Mouse (Mus musculus) stomach, postnatal 0 days (tissue): ENCODE data around the gene Psmc5. TPM values are rescaled to one million over a fixed set of nuclear protein-coding genes. Genes with fewer than 3 reads are reported as not detected.

ENCODE experiments used
- ATAC-seq: fragments of 200-750 bp; cut with Nextera tagmentation; 2 replicates; pipeline ENCODE4 v1.8.0; 2017; ENCODE audit not compliant: low FRiP score, low TSS enrichment
- DNase-seq: peaks from one replicate; pipeline ENCODE4 v3.0.0-alpha.2; 2016; ENCODE audit warnings: low spot score
- H3K27ac ChIP-seq: fragments of 300-500 bp; sonication (generic); replicated peaks from 2 replicates; pipeline ENCODE4 v1.5.1; 2014; ENCODE audit warnings: mild to moderate bottlenecking, control low read depth
- H3K27me3 ChIP-seq: fragments of 300-500 bp; sonication (generic); 2 replicates; pipeline ENCODE4 v1.6.1; 2014; ENCODE audit warnings: low read length; ENCODE audit not compliant: control insufficient read depth, insufficient read depth
- H3K36me3 ChIP-seq: fragments of 300-500 bp; sonication (generic); 2 replicates; pipeline ENCODE4 v1.6.1; 2014; ENCODE audit warnings: low read length, mixed read lengths; ENCODE audit not compliant: control insufficient read depth, insufficient read depth
- H3K4me1 ChIP-seq: fragments of 300-500 bp; sonication (generic); replicated peaks from 2 replicates; pipeline ENCODE4 v1.6.1; 2014; ENCODE audit warnings: antibody characterized with exemption; ENCODE audit not compliant: control insufficient read depth, insufficient read depth
- H3K4me2 ChIP-seq: fragments of 300-500 bp; sonication (generic); replicated peaks from 2 replicates; pipeline ENCODE4 v1.6.1; 2014; ENCODE audit warnings: low read depth, mild to moderate bottlenecking, control low read depth, moderate library complexity
- H3K4me3 ChIP-seq: fragments of 300-500 bp; sonication (generic); 2 replicates; pipeline ENCODE4 v1.5.1; 2014; ENCODE audit warnings: low read depth, low read length, control low read depth
- H3K9ac ChIP-seq: fragments of 300-500 bp; sonication (generic); 2 replicates; pipeline ENCODE4 v1.6.1; 2014; ENCODE audit warnings: mild to moderate bottlenecking, low read length, control low read depth, mixed read lengths
- H3K9me3 ChIP-seq: fragments of 300-500 bp; sonication (generic); 2 replicates; pipeline ENCODE4 v1.6.1; 2016; ENCODE audit warnings: low read length; ENCODE audit not compliant: control insufficient read depth
- CTCF ChIP-seq: IDR thresholded peaks from 2 replicates; pipeline ENCODE4 v1.5.1; 2016; ENCODE audit warnings: antibody characterized with exemption, low read depth, mild to moderate bottlenecking, moderate library complexity
- EP300 ChIP-seq: optimal IDR thresholded peaks from 2 replicates; pipeline ENCODE3; 2016; ENCODE audit warnings: antibody characterized with exemption
- WGBS: fragments of 180-500 bp; shearing (Covaris S2); extraction: QIAGEN DNeasy Blood & Tissue Kit; methylation state at CpG from one replicate; pipeline ENCODE4 v1.1.7; 2014; 5-methylcytosine and 5-hydroxymethylcytosine counted together
- polyA plus RNA-seq: library from polyadenylated mRNA; unstranded; fragments of >200 nt; fragmentation: Nextera tagmentation; extraction: Ambion mirVana; gene quantifications from 2 replicates; pipeline ENCODE4 v1.2.1, GENCODE M21; 2015

Gene Psmc5
- polyA plus RNA-seq, 1 experiment from 2014 or later: 202 TPM

DNA sequence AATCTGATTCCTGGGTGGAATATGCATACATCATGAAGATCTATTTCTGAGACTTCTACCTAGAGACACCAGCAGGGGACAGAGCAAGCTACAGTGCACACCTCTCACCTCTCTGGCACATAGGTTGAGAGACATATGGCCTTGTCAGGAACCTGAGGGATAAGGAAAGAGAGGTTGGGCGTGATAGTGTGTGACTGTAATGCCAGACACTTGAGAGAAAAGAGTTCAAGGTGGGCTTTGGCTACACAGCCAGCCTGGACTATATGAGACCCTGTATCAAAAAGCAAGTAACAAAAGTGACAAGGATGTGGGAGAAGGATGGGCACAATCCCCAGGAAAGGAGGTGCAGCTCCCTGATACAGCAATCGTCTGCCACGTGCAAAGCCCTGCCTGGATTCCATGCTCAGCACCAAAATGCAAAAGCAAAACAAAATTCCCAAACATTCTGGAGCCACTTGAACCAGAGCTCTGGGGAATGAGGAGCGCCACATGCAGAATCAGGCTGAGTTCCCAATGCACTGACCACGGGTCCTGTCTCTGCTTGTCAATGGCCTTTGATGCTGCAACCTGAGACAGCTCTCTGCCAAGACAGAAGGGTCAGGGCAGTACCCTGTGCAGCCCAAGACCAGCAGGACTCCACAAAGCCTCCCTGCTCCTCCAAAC lies 15.3 kb downstream of the Psmc5 start:
- Histone ChIP-seq H3K4me2 (peak overlapping the region; percentile 72), H3K9me3 (no peaks in the 10 kb centered on the region), H3K36me3 (peaks cover 6% of the 10 kb centered on the region), H3K4me3 (peak overlapping the region; percentile 98), H3K27me3 (no peaks in the 10 kb centered on the region), H3K27ac (peak overlapping the region; percentile 99), H3K9ac (peak overlapping the region; percentile 99), H3K4me1 (peaks cover 22% of the 10 kb centered on the region)
- WGBS: 7% methylated on average over 5 of the region's 5 CpGs
- ATAC-seq: no peak
- TF ChIP-seq EP300 (no peak), CTCF (peak; percentile 44)
- no peak for DNase-seq

- TF ChIP-seq CTCF (no peak), EP300 (no peak)
- H3K4me3 ChIP-seq: peak overlapping the region; percentile 98
- H3K9me3 ChIP-seq: no peaks in the 10 kb centered on the region
- peak overlapping the region; percentile 72 for H3K4me2 ChIP-seq
- peak overlapping the region; percentile 99 for H3K27ac ChIP-seq
- peaks cover 22% of the 10 kb centered on the region for H3K4me1 ChIP-seq
- under 1% methylated on average over 41 of the region's 41 CpGs for WGBS
- ATAC-seq: peak; percentile 14
- DNase-seq: peak; percentile 67
- no peaks in the 10 kb centered on the region for H3K27me3 ChIP-seq
- no peaks in the 10 kb centered on the region for H3K36me3 ChIP-seq
- H3K9ac ChIP-seq: peak overlapping the region; percentile 99
Observed at GRCm38 (mm10) chr11:106271794-106272643, 16.1 kb downstream of the Psmc5 start.

- peak within 1 kb of the TSS; percentile 72 for H3K4me2 ChIP-seq
- no peaks in the 10 kb centered on the region for H3K27me3 ChIP-seq
- peak within 1 kb of the TSS; percentile 99 for H3K27ac ChIP-seq
- peak within 1 kb of the TSS; percentile 98 for H3K4me3 ChIP-seq
- H3K4me1 ChIP-seq: peaks cover 22% of the 10 kb centered on the region
- H3K9me3 ChIP-seq: no peaks in the 10 kb centered on the region
- H3K36me3 ChIP-seq: no peaks in the 10 kb centered on the region
- peak; percentile 100 for DNase-seq
- TF ChIP-seq CTCF (no peak), EP300 (peak; percentile 86)
- under 1% methylated on average over 71 of the region's 72 CpGs for WGBS
- peak within 1 kb of the TSS; percentile 99 for H3K9ac ChIP-seq
- peak; percentile 94 for ATAC-seq
Observed at GRCm38 (mm10) chr11:106272644-106273310, 16.8 kb downstream of the Psmc5 start, which contains the start of gene Smarcd2. Gene Smarcd2 (minus strand): TSS chr11:106272972.

DNA sequence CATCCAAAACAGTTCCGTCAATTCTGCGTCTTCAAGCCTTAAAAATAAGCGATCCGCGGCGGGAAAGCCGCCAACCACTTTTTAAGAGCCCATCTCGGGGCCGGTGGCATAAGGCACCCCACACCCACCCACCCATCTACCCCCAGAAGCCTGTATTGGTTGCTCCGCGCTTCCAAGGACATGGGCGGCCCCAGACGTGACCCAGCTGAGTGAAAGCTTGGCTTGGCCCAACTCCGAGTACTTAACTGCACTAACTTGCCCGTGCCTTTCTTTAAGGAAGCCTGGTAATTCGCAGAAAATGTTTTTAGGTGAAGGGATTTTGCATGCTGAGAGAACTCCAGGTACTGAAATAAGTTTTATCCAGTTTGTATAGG lies 17.3 kb downstream of the Psmc5 start:
- H3K36me3 ChIP-seq: no peaks in the 10 kb centered on the region
- H3K4me2 ChIP-seq: peak overlapping the region; percentile 69
- TF ChIP-seq EP300 (no peak), CTCF (no peak)
- H3K4me1 ChIP-seq: peaks cover 17% of the 10 kb centered on the region
- DNase-seq: no peak
- no peaks in the 10 kb centered on the region for H3K27me3 ChIP-seq
- H3K9me3 ChIP-seq: no peaks in the 10 kb centered on the region
- H3K9ac ChIP-seq: peak overlapping the region; percentile 61
- 5% methylated on average over 16 of the region's 16 CpGs for whole genome bisulfite sequencing
- H3K27ac ChIP-seq: peak overlapping the region; percentile 94
- ATAC-seq: no peak
- H3K4me3 ChIP-seq: peak overlapping the region; percentile 98

GRCm38 (mm10) chr11:106273811-106274210 lies 17.9 kb downstream of the Psmc5 start:
- Histone ChIP-seq H3K27me3 (no peaks in the 10 kb centered on the region), H3K4me2 (no peak overlapping the region), H3K4me1 (peaks cover 15% of the 10 kb centered on the region), H3K4me3 (no peak overlapping the region; the same call in 1 of the 2 replicates), H3K27ac (peak overlapping the region; percentile 94), H3K36me3 (no peaks in the 10 kb centered on the region), H3K9ac (no peak overlapping the region), H3K9me3 (no peaks in the 10 kb centered on the region)
- TF ChIP-seq CTCF: no peak
- no peak for TF ChIP-seq EP300
- DNase-seq: no peak
- WGBS: 86% methylated on average over 6 of the region's 6 CpGs
- ATAC-seq: no peak
